Mouse (Mus musculus): ENCODE results near the gene Aldh4a1. TPM values are rescaled to one million over a fixed set of nuclear protein-coding genes. Genes with fewer than 3 reads are reported as not detected.

The Aldh4a1 gene
- total RNA-seq, 2 experiments from 2014 or later: 15.1 to 15.4 TPM

DNA sequence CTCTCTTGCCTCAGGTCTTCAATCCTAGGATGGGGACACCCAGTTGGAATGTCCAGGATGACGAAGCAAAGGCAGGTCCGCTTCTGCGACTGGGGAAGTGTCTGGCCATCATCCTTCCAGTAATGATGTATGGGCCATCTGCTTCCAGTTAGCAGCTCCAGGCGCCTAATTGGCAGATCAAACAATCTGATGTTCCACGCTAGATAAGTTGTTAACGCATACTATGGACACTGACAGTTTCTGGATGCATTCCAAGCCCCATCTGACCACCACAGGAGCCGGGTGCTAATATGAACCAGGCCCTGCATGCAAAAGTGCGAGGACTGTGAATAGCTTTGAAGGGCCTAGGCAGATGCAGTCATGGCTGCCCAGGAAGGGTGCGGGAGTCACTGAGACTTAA is 53.0 kb downstream of the Aldh4a1 start:
- DNase-seq: no peak

DNA sequence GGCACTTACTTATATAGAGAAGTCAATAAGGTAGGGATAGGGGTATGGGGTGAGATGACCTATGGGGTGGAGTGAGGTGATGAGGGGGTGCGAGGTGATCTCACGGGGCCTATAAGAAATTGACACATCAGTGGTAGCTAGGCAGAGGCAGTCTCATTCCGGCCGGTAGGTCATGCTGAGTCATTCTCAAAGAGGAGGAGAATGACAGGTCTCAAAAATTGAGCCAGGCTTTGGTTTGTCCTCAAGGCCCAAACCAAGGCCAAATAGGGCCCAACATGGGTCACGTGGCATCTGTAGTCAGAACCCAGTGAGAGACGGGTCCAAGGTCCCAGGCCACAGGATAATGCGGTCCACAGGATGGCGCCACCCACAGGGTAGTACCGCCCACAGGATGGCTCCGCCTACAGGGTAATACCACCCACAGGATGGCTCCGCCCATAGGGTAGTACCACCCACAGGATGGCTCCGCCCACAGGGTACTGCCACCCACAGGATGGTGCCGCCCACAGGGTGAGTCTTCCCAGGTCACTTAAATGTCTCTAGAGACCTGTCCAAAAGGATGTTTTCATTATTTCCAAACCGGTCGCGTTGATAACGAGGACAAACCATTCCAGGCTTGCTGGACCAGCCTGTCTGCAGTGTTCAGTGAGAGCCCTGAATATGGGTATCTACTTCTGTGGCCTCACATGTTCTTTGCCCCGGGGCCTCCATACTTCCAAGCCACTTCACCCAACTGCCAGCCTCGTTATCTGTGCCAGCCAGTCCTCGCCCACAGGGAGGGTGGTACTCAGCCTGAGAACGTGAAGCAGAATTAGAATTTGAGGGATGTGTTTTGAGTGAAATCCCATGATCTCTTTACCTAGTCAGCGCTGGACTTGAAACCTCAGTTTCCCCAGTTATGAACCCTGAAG is 61.3 kb downstream of the Aldh4a1 start:
- no peak for DNase-seq

GRCm38 (mm10) chr4:139684639-139685017 is 62.0 kb downstream of the Aldh4a1 start:
- DNase-seq: peak; percentile 72

DNA sequence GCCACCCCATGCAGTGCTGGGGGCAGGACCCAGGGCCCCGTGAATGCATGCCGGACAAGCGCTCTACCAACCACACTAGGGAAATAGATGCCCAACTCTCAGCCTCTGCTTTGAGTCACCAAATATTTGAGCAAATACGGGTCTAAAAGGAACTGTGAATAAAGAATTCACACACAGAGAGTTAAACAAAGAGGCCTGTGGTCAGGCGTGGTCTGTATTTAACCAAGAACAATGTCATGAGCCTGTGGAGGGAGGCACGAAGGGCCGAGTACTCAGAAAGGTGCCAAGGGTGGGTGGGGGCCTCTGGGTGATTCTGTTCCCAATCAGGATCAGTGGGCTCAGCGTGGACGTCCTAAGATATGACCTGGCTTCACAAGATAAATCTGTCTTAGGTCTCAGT is 65.4 kb downstream of the Aldh4a1 start:
- DNase-seq: no peak

GRCm38 (mm10) chr4:139689627-139690269 is 67.1 kb downstream of the Aldh4a1 start:
- no peak for DNase-seq

DNA sequence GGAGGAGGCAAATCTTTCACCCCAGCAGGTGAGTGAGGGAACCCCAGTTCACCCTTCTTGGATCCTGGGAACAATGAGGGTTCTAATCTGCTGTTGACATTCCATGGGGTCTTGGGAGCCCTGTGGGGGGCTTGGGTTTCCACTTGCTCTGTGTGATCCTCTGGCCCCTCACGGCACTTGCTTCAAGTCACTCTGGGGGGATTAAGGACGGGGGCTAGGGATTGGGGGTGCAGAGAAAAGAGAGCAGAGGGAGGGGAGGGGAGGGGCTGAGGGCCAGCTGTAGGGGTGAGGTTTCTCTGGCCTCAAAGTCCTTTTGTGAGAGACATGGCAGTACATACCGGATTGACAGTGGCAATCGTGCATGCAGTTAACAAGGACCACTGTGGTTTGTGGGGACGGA is 70.6 kb downstream of the Aldh4a1 start:
- no peak for DNase-seq

- no peak for DNase-seq
These were observed 75.1 kb downstream of the Aldh4a1 start for GRCm38 (mm10) chr4:139697755-139698154.

DNA sequence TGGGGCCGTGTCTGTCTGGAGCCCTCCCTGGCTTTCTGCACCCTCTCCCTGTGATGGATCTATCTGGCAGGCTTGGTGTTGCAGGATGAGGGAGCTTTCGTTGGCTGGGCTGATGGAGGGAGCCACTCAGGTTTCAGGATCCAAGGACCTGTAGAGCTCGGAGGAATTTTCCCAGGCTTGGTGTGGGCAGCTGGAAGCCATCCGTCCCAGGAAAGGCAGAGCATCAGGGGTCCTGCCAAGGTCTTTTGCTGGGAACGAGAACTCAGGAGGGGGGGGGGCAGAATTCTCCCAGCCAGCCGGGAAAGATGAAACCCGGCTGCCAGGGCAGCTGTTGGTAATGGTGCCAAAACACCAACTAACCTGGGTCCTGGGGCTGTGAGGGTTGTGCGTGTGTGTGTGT is 75.9 kb downstream of the Aldh4a1 start:
- no peak for DNase-seq

Small RNA genes lying within 50 kb of the gene (microRNA-seq; reads per million reads assigned to microRNA genes)
- 0 reads per million in 2 experiments for gene Gm25571
- 0 to 0.35 reads per million in 2 experiments for gene Mir7020

Other genes starting within 250 kb of the Aldh4a1 start
- gene Iffo2, start 92.3 kb upstream of the Aldh4a1 start, total RNA-seq (2021): 10 to 100 TPM; 14.2 to 14.6 TPM
- not detected for gene Gm21969, start 19.7 kb upstream of the Aldh4a1 start, total RNA-seq (2021)
- gene Tas1r2, start 30.7 kb downstream of the Aldh4a1 start, total RNA-seq (2021): not detected
- not detected for gene Pax7, start 210.7 kb downstream of the Aldh4a1 start, total RNA-seq (2021)